16 mouse cellular contexts compared by ENCODE assay signal in the genomic region with DNA sequence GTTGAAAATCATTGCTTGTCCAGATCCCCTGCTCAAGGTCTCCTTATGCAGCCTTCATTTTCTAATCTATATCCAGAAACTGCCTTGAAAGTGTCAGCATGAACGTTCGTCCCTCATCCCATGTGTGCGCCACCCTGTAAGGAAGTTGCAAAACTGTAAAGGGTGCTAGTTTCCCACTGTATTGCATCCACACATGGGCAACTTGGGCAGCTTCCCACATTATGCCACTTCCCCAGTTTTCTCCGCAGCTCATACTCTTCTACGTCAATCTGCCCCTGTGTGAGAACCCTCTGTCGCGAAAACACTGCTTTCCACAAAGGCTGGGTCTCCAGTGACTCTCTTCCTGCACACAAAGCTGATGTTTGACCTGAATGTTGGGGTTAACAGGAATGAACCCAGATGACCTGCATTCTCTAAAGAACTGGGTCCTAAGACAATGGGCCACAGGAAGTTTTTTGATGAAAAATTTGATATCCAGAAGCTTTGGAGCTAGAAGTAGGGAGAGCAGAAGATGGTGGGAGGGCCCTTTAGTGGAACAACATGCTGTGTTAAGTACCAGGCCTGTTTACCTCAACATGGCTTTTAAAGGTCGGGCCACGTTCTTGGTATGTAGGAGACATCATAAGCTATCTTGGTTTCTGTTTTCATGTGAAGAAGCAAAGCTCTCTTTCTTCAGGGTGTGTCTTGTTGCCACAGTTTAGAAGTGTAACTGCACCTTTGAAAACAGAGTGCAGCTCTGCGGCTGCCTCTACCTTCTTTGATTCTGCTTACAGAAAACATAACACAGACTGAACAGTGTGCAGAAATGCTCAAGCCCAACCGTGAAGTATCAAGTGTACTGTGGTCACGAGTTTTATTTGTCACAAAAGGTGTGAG.
DNase-seq lines count a peak whose midpoint lies in the region; TF ChIP-seq lines count a peak whose summit lies in the region.
"Had no signal": no experiment of that assay in that cellular context is flagged by ENCODE, and none has a peak within 500 bp of the region (broad histone marks: within the 10 kb centered on the region; RNA-seq: fewer than 3 reads in every experiment).

No protein-coding gene starts in this region.

- H3K27ac ChIP-seq in cerebellum, adult 2 months (ENCODE audit: insufficient read depth, low read length) = no peak overlapping the region
- H3K27ac ChIP-seq: forebrain, embryonic 12.5 days; hindbrain, postnatal 0 days; layer of hippocampus, adult 2 months; midbrain, embryonic 15.5 days; neural tube, embryonic 13.5 days had no signal

- H3K27me3 ChIP-seq in cerebellum, adult 2 months (ENCODE audit: control insufficient read depth, insufficient read depth, low read length) = no peaks in the 10 kb centered on the region
- H3K27me3 ChIP-seq: forebrain, embryonic 12.5 days; midbrain, embryonic 15.5 days; neural tube, embryonic 13.5 days had no signal

- no peak for TF ChIP-seq POLR2A in cerebellum, adult 2 months (IDR thresholded peaks at IDR 0.05; ENCODE audit: borderline replicate concordance, insufficient read depth, low read length)

- WGBS in cerebellum, adult 2 months = 85% methylated on average over 12 of the region's 12 CpGs

- peak; percentile 19 for DNase-seq in lung, postnatal 10 days
- DNase-seq in lung, adult 18-20 months = no peak
- peak; percentile 91 for DNase-seq in T-cell, adult 2 months (ENCODE audit: low spot score)
- DNase-seq in induced T-regulatory cell, adult 2 months (ENCODE audit: low read depth) = peak; percentile 93
- DNase-seq in thymus, postnatal 10 days (ENCODE audit: low spot score in 2 of 2) = peak; percentile 66 to 72
- no peak for DNase-seq in gastrocnemius, postnatal 4 days (ENCODE audit: low spot score in 2 of 2)
- no peak for DNase-seq in cerebellum, adult 2 months
- DNase-seq: adrenal gland, adult 2 months; cerebellum, postnatal 10 days; gastrocnemius, postnatal 14 days; heart, postnatal 10 days had no signal

- no peaks in the 10 kb centered on the region for H3K4me1 ChIP-seq in cerebellum, adult 2 months (ENCODE audit: control insufficient read depth, insufficient read depth, low read length)
- H3K4me1 ChIP-seq: forebrain, embryonic 12.5 days; midbrain, embryonic 15.5 days; neural tube, embryonic 13.5 days had no signal

- no peak for TF ChIP-seq CTCF in cerebellum, adult 2 months (IDR thresholded peaks at IDR 0.05; ENCODE audit: borderline replicate concordance, insufficient read depth, low read depth, low read length)

- no peak overlapping the region for H3K4me3 ChIP-seq in cerebellum, adult 2 months (replicated peaks; ENCODE audit: insufficient read depth, low read depth, low read length)
- H3K4me3 ChIP-seq: forebrain, embryonic 12.5 days; layer of hippocampus, adult 2 months; midbrain, embryonic 15.5 days; neural tube, embryonic 13.5 days had no signal

Comparison
In these comparisons a context has a peak if more than half of its experiments do, and no peak if none do; other contexts are left out.
1. DNase-seq: peak in lung, postnatal 10 days (single experiment), T-cell, adult 2 months (single experiment), induced T-regulatory cell, adult 2 months (single experiment) and thymus, postnatal 10 days (2 of 2); none in lung, adult 18-20 months (0 of 2), gastrocnemius, postnatal 4 days (0 of 2) and cerebellum, adult 2 months (0 of 2).